Mouse (Mus musculus): Measurements from ENCODE around the gene Hmgb1. TPM values are rescaled to one million over a fixed set of nuclear protein-coding genes. Genes with fewer than 3 reads are reported as not detected.

The Hmgb1 gene
- 529 and 626 TPM in 2 replicates for polyA plus RNA-seq (2012; rRNA removed)

DNA sequence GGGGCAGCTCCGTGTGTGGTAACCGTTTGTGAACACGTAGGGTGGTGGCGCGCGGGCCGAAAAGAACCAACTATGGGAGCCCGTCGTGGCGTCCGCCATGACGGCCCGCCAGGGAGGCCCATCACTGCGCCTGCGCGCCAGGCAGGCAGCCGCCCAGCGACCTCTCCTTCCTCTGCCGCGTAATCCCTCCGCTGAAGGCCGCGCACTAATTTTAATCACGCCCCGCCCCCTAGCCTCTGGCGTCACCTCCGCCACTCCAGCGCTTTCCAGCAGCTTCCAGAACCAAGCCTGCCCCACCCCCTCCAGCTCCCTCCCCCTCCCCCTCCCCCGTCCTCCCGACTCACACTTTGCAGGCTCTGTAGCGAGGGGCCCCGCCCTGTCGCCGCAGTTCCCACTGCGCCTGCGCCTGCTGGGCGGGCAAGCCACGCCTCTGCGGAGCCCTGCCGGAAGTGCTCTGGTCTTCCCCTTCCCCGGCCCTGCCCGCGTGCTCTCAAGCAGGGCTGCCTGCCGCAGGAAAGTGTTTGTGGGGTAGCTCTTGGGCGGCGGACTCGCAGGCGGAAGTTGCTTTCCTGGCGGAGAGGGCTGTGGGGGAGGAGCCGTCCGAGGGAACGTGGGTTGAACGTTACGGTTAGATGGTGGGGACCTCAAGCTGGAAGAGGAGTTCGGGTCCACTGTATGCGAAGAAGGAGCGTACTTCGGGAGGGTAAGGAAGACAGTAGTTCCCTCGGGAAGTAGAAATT, at the start of gene Hmgb1, which contains the start of gene Uspl1:
Gene Hmgb1, minus strand, starts transcription at position 386 of the 740 bp plus-strand sequence.
Gene Uspl1, plus strand, starts transcription at position 247 of the 740 bp plus-strand sequence.

Other genes with a start within 250 kb of the Hmgb1 start
- not detected in 2 replicates for gene Gm42791, start 189.3 kb downstream of the Hmgb1 start, polyA plus RNA-seq (2012; rRNA removed)
- gene Uspl1, start 139 bp downstream of the Hmgb1 start, polyA plus RNA-seq (2012; rRNA removed) = 32.6 and 33.0 TPM in 2 replicates
- 16.3 and 16.7 TPM in 2 replicates for gene Alox5ap, start 80.3 kb upstream of the Hmgb1 start, polyA plus RNA-seq (2012; rRNA removed)
- 1.9 and 3.0 TPM in 2 replicates for gene Medag, start 227.3 kb upstream of the Hmgb1 start, polyA plus RNA-seq (2012; rRNA removed)

All from central nervous system, embryonic 14 days (tissue).